Mouse (Mus musculus) kidney, embryonic 16.5 days (tissue): Measurements from ENCODE around the gene Pax2. TPM values are rescaled to one million over a fixed set of nuclear protein-coding genes. Genes with fewer than 3 reads are reported as not detected.

Source experiments
- ATAC-seq: fragments of 200-750 bp; cut with Nextera tagmentation; 2 replicates; pipeline ENCODE4 v1.8.0; 2017; ENCODE audit warnings: moderate TSS enrichment; ENCODE audit not compliant: low FRiP score, low TSS enrichment
- H3K27ac ChIP-seq: fragments of 300-500 bp; sonication (generic); 2 replicates; pipeline ENCODE4 v1.5.1; 2014; ENCODE audit warnings: low read length
- H3K27me3 ChIP-seq: fragments of 300-500 bp; sonication (generic); 2 replicates; pipeline ENCODE4 v1.6.1; 2014; ENCODE audit warnings: low read length, control low read depth, mixed read lengths; ENCODE audit not compliant: insufficient read depth
- H3K36me3 ChIP-seq: fragments of 300-500 bp; sonication (generic); 2 replicates; pipeline ENCODE4 v1.6.1; 2014; ENCODE audit warnings: low read length, control low read depth, mixed read lengths; ENCODE audit not compliant: insufficient read depth
- H3K4me1 ChIP-seq: fragments of 300-500 bp; sonication (generic); 2 replicates; pipeline ENCODE4 v1.6.1; 2014; ENCODE audit warnings: low read length, control low read depth, mixed read lengths; ENCODE audit not compliant: insufficient read depth
- H3K4me2 ChIP-seq: fragments of 300-500 bp; sonication (generic); replicated peaks from 2 replicates; pipeline ENCODE4 v1.6.1; 2014; ENCODE audit warnings: low read depth, low read length
- H3K4me3 ChIP-seq: fragments of 300-500 bp; sonication (generic); 2 replicates; pipeline ENCODE4 v1.5.1; 2014; ENCODE audit warnings: mild to moderate bottlenecking, low read length
- H3K9ac ChIP-seq: fragments of 300-500 bp; sonication (generic); replicated peaks from 2 replicates; pipeline ENCODE4 v1.6.1; 2014; ENCODE audit warnings: low read length
- H3K9me3 ChIP-seq: fragments of 300-500 bp; sonication (generic); 2 replicates; pipeline ENCODE4 v1.6.1; 2016; ENCODE audit warnings: low read length, control low read depth
- WGBS: fragments of 180-500 bp; shearing (Covaris S2); extraction: QIAGEN DNeasy Blood & Tissue Kit; methylation state at CpG from one replicate; pipeline ENCODE4 v1.1.7; 2014; 5-methylcytosine and 5-hydroxymethylcytosine counted together
- polyA plus RNA-seq: library from polyadenylated mRNA; unstranded; fragments of >200 nt; fragmentation: Nextera tagmentation; extraction: Ambion mirVana; gene quantifications from 2 replicates; pipeline ENCODE4 v1.2.1, GENCODE M21; 2015

The Pax2 gene
- polyA plus RNA-seq, 1 experiment from 2014 or later = 23.8 TPM

DNA sequence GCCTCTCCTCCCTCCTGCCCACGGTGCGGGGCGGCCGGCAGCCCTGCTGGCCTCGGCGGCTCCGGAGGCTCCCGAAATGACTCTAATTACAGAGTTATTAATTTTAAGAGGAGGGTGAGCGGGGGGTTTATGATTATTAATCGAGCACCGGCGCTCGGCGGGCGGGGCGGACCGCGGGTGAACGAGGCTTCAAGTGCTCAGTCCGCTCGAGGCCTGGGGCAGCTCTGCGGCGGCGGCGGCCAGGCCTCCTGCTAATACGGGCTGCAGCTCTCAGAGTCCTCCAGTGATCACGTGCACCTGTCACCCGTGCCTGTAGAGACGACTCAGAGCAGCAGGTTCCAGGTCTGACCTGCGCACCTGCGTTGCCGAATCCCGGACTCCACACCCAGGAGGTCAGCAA is 21.2 kb upstream of the Pax2 start:
- peaks cover 54% of the 10 kb centered on the region for H3K27me3 ChIP-seq
- no peaks in the 10 kb centered on the region for H3K36me3 ChIP-seq
- H3K4me2 ChIP-seq = peak overlapping the region; percentile 58
- peak overlapping the region; percentile 33 for H3K4me3 ChIP-seq
- peak; percentile 77; the same call in 1 of the 2 replicates for ATAC-seq
- no peaks in the 10 kb centered on the region for H3K9me3 ChIP-seq
- peak overlapping the region; percentile 48 for H3K9ac ChIP-seq
- peaks cover 25% of the 10 kb centered on the region for H3K4me1 ChIP-seq
- WGBS = under 1% methylated on average over 33 of the region's 33 CpGs
- H3K27ac ChIP-seq = no peak overlapping the region

DNA sequence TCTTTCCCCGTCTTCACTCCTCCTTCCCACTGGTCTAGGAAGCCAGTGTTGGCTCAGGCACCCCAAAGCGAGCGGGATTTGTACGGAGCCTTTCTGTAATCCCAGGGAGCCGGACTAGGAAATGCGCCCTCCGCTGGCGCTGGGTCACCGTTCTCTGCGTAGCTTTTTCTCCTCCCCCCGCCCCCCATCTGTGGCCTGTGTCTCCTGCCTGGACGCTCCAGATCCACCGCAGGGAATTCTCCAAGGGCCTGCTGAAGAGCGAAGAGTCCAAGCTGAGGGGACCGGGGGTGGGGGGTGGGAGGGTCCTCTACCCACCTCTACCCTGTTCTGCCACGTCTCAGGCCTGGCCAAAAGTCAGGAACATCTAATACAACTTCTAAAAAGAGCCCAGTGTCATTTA is 15.5 kb upstream of the Pax2 start:
- ATAC-seq = peak; percentile 21; the same call in 1 of the 2 replicates
- H3K4me1 ChIP-seq = peaks cover 46% of the 10 kb centered on the region
- H3K27ac ChIP-seq = peak overlapping the region; percentile 99
- H3K27me3 ChIP-seq = peaks cover 56% of the 10 kb centered on the region
- peak overlapping the region; percentile 50 for H3K4me3 ChIP-seq
- H3K36me3 ChIP-seq = no peaks in the 10 kb centered on the region
- peak overlapping the region; percentile 71 for H3K4me2 ChIP-seq
- no peaks in the 10 kb centered on the region for H3K9me3 ChIP-seq
- WGBS = under 1% methylated on average over 16 of the region's 16 CpGs
- H3K9ac ChIP-seq = peak overlapping the region; percentile 58

DNA sequence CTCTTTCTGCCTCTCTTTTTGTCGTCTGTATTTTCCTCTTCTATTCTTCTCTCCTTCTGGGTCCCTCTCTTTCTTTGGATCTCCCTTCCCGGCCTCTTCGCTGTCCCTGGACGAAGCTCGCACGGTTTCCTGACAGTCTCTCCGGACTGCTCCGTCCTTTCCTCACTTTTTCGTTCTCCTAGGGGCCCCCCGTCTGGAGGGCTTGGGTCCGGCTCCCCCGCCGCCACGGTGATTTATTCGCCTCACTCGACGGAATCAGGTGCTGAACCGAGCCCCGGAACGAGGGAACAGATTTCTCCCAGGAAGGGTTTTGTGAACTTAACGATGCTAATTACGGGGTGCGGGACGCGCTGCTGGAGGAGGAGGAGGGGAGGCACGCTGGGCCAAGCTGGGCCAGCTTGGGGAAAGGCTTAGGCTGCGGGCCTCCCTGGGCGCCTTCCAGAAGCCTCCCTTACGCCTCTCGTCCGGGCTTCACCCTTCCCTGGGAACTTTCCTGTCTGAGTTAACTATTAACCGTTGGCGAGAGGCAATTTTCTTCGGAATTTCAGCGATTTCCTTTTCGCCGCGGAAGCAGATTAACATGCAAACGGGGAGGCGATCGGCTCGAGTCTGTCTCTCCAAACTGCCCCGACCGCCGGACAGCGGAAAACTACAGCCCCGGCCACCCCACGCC is 14.6 kb upstream of the Pax2 start:
- Histone ChIP-seq H3K36me3 (no peaks in the 10 kb centered on the region), H3K4me1 (peaks cover 51% of the 10 kb centered on the region), H3K9ac (peak overlapping the region; percentile 76), H3K9me3 (no peaks in the 10 kb centered on the region), H3K4me3 (peak overlapping the region; percentile 50), H3K4me2 (peak overlapping the region; percentile 71), H3K27ac (peak overlapping the region; percentile 99), H3K27me3 (peaks cover 58% of the 10 kb centered on the region)
- peak; percentile 86 for ATAC-seq
- WGBS = under 1% methylated on average over 48 of the region's 48 CpGs

DNA sequence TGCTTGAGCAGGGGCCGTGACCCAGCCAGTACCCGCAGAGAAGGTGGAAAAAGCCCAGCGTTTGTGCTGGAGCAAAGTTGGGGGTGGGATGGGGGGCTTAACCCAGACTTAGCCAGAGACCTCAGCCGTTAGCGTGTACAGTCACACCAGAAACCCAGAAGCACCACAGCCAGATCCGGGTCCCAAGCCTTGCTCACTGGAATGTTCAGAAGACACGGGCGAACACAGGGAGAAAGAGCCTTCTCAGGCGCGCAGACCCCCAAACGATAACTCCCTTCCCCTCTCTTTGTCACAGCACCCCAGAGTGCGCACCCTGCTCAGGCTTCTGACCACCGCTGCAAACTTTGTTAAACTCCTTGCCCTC is 14.1 kb upstream of the Pax2 start:
- peaks cover 59% of the 10 kb centered on the region for H3K27me3 ChIP-seq
- H3K4me3 ChIP-seq = peak overlapping the region; percentile 50
- WGBS = under 1% methylated on average over 13 of the region's 13 CpGs
- peak overlapping the region; percentile 76 for H3K9ac ChIP-seq
- peak; percentile 11; the same call in 1 of the 2 replicates for ATAC-seq
- H3K4me1 ChIP-seq = peaks cover 56% of the 10 kb centered on the region
- peak overlapping the region; percentile 99 for H3K27ac ChIP-seq
- no peaks in the 10 kb centered on the region for H3K9me3 ChIP-seq
- peak overlapping the region; percentile 71 for H3K4me2 ChIP-seq
- no peaks in the 10 kb centered on the region for H3K36me3 ChIP-seq

DNA sequence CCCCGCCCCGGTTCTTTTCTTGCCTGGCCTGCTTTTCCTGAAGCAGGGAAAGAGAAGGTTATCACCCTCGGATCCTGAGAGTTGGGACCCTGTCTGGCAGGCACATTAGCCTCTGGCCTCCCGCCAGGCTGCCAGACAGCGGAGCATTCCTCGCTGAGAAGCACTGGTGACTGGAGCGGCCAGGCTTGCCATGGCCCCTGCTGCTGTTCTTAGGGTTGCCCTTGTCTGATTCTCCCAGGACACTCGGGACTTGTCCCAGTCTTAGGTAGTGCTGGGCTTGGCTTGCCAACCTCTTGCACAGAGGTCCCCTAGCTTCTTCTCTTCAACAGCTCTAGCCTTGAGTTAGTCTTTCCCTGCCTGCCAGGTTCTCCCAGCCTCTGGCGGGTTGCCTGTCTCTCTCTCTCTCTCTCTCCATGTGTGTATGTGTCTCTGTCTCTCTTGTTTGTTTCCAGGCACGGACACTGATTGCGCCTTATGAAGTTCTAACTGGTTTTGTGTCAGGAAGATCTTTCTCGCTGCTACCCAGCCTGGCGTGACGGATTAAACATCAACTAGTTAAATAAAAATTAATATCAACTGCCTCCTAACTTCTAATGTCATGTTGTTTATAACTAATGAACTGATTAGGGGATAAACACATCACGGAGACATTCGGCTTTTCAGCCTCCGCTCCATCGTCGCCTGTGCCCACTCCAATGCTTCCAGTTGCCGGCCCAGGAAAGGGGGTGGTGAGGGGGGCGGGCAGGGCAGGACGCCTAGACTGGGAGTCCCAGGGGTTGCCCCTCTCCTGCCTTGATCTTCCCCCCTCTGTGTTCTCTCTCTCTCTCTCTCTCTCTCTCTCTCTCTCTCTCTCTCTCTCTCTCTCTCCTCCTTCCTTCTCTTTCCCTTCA is 13.5 kb upstream of the Pax2 start:
- H3K27me3 ChIP-seq = peaks cover 58% of the 10 kb centered on the region
- ATAC-seq = peak; percentile 47
- H3K9me3 ChIP-seq = no peaks in the 10 kb centered on the region
- H3K4me2 ChIP-seq = peak overlapping the region; percentile 71
- H3K36me3 ChIP-seq = no peaks in the 10 kb centered on the region
- peak overlapping the region; percentile 50 for H3K4me3 ChIP-seq
- peaks cover 57% of the 10 kb centered on the region for H3K4me1 ChIP-seq
- under 1% methylated on average over 22 of the region's 22 CpGs for WGBS
- H3K9ac ChIP-seq = peak overlapping the region; percentile 76
- peak overlapping the region; percentile 99 for H3K27ac ChIP-seq

DNA sequence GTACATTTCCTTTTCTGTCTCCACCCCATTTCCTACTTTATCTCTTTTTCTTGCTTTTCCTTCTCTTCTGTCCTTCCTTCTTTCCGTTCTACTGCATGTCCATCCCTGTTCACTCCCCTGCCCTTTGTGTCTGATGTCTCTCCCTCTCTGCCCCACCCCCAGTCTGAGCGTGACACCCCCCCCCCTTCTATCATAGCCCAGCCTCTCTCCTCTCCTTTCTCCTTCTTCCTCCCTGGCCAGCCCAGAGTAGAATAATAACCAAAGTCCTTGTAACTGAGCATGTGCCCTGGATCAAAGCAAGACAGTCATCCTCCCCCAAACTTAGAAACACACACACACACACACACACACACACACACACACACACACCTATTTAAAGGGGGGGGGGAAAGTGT is 12.8 kb upstream of the Pax2 start:
- H3K9ac ChIP-seq = peak overlapping the region; percentile 76; the same call in 1 of the 2 replicates
- peak overlapping the region; percentile 71 for H3K4me2 ChIP-seq
- peak overlapping the region; percentile 99 for H3K27ac ChIP-seq
- WGBS = 0% methylated on average over 2 of the region's 2 CpGs
- peak overlapping the region; percentile 50; the same call in 1 of the 2 replicates for H3K4me3 ChIP-seq
- peaks cover 64% of the 10 kb centered on the region for H3K27me3 ChIP-seq
- H3K9me3 ChIP-seq = no peaks in the 10 kb centered on the region
- H3K4me1 ChIP-seq = peaks cover 57% of the 10 kb centered on the region
- no peaks in the 10 kb centered on the region for H3K36me3 ChIP-seq
- no peak for ATAC-seq

DNA sequence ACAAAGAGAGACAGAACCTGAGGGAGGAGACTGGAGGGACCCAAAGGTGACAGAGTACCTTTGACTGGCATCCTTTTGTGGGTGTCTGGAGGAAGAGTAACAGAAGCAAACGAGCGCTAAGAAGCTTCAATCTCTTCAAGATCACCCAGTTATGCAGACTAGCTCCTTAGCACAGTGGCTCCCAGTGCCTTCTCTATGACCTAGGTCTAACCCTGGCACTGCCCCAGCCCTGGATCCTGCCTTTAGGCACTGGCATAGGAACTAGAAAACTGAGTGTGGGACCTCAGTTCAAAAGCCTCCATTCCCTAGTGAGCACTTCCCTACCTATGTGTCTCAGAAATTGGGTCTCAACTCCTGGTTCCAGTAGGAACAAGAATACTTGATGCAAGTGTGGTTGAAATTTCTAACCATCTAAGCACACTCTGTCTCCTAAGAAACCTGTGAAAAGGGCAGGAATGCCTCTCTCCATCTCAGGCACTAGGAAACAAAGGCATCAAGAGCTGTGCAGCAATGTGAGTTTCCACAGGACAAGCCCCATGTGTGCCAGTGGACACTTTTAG is 11.8 kb upstream of the Pax2 start:
- Histone ChIP-seq H3K9me3 (no peaks in the 10 kb centered on the region), H3K4me1 (peaks cover 57% of the 10 kb centered on the region), H3K4me2 (peak overlapping the region; percentile 71), H3K4me3 (no peak overlapping the region), H3K36me3 (no peaks in the 10 kb centered on the region), H3K27ac (peak overlapping the region; percentile 99), H3K9ac (peak overlapping the region; percentile 10; the same call in 1 of the 2 replicates), H3K27me3 (peaks cover 71% of the 10 kb centered on the region)
- 57% methylated on average over 2 of the region's 2 CpGs for WGBS
- ATAC-seq = no peak

DNA sequence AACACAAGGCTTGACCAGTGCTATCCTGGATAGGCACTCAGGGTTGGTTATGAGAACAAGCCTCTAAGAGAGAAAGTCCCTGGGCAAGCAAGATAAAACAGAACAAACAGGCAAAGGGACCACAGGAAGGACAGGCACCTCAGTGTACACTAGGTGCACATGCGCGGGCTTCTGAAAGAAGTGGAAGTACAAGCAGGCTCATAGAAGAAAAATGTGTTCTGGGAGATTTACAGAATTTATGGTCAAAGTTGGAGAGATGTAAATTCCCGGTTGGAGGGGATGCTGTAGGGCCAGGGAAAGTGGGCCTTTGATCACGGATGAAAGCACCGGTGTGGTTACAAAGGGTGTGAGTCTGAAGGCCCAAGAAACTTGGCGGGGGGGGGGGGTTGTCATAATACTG is 10.1 kb upstream of the Pax2 start:
- peaks cover 42% of the 10 kb centered on the region for H3K4me1 ChIP-seq
- ATAC-seq = no peak
- peaks cover 76% of the 10 kb centered on the region for H3K27me3 ChIP-seq
- peak overlapping the region; percentile 70 for H3K4me2 ChIP-seq
- H3K9ac ChIP-seq = peak overlapping the region; percentile 80
- H3K9me3 ChIP-seq = no peaks in the 10 kb centered on the region
- H3K36me3 ChIP-seq = no peaks in the 10 kb centered on the region
- WGBS = 3% methylated on average over 6 of the region's 6 CpGs
- H3K27ac ChIP-seq = peak overlapping the region; percentile 97
- H3K4me3 ChIP-seq = peak overlapping the region; percentile 68

DNA sequence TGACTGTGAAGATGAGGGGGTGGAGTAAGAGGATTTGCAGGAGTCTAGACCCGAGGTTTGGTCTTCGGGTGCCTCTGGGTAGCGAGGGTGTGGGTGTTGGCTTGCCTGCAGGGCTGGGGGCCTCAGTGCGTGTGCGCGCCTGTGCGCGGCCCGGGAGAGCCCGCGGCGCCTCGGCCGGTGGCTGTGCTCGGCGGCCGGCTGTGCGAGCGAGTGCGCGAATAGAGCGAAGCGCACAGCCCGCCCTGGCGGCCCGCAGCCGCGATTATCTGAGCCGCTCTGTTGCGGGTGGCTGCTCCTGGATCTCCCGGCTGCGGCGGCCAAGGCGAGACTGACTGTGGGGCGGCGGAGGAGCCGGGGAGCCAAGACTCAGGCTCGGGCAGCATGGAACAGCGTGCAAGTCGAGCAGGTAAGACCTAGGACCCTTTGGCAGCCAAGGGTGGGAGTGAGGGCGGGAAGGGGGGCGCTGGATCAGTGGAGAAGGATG is 9.3 kb upstream of the Pax2 start:
- no peaks in the 10 kb centered on the region for H3K36me3 ChIP-seq
- H3K9me3 ChIP-seq = no peaks in the 10 kb centered on the region
- peak overlapping the region; percentile 68 for H3K4me3 ChIP-seq
- H3K27me3 ChIP-seq = peaks cover 81% of the 10 kb centered on the region
- H3K4me2 ChIP-seq = peak overlapping the region; percentile 70
- peak overlapping the region; percentile 97 for H3K27ac ChIP-seq
- H3K4me1 ChIP-seq = peaks cover 38% of the 10 kb centered on the region
- under 1% methylated on average over 42 of the region's 42 CpGs for WGBS
- H3K9ac ChIP-seq = peak overlapping the region; percentile 80
- ATAC-seq = peak; percentile 16; the same call in 1 of the 2 replicates
